Mouse (Mus musculus) hindbrain, postnatal 0 days (tissue): Measurements from ENCODE around the gene Mrtfb. TPM values are rescaled to one million over a fixed set of nuclear protein-coding genes. Genes with fewer than 3 reads are reported as not detected.

ENCODE experiments used
- ATAC-seq: fragments of 200-750 bp; cut with Nextera tagmentation; 2 replicates; pipeline ENCODE4 v1.8.0; 2017; ENCODE audit warnings: mild to moderate bottlenecking, moderate TSS enrichment, moderate library complexity
- DNase-seq: peaks from one replicate; pipeline ENCODE4 v3.0.0-alpha.2; 2015; ENCODE audit warnings: low spot score
- H3K27ac ChIP-seq: fragments of 300-500 bp; sonication (generic); 2 replicates; pipeline ENCODE4 v1.5.1; 2014; ENCODE audit warnings: mild to moderate bottlenecking
- H3K27me3 ChIP-seq: fragments of 300-500 bp; sonication (generic); 2 replicates; pipeline ENCODE4 v1.6.1; 2014; ENCODE audit warnings: low read length, mixed read lengths; ENCODE audit not compliant: insufficient read depth
- H3K36me3 ChIP-seq: fragments of 300-500 bp; sonication (generic); 2 replicates; pipeline ENCODE4 v1.6.1; 2014; ENCODE audit warnings: low read length, mixed read lengths; ENCODE audit not compliant: insufficient read depth
- H3K4me1 ChIP-seq: fragments of 300-500 bp; sonication (generic); 2 replicates; pipeline ENCODE4 v1.6.1; 2014; ENCODE audit warnings: antibody characterized with exemption, low read length, mixed read lengths; ENCODE audit not compliant: insufficient read depth
- H3K4me2 ChIP-seq: fragments of 300-500 bp; sonication (generic); 2 replicates; pipeline ENCODE4 v1.6.1; 2014; ENCODE audit warnings: low read depth, mild to moderate bottlenecking, low read length, moderate library complexity, mixed read lengths
- H3K4me3 ChIP-seq: fragments of 300-500 bp; sonication (generic); 2 replicates; pipeline ENCODE4 v1.5.1; 2014; ENCODE audit warnings: low read length
- H3K9ac ChIP-seq: fragments of 300-500 bp; sonication (generic); replicated peaks from 2 replicates; pipeline ENCODE4 v1.6.1; 2014; ENCODE audit warnings: mild to moderate bottlenecking, low read length, moderate library complexity, mixed read lengths
- H3K9me3 ChIP-seq: fragments of 300-500 bp; sonication (generic); 2 replicates; pipeline ENCODE4 v1.6.1; 2016; ENCODE audit warnings: low read length, mixed read lengths
- CTCF ChIP-seq: IDR thresholded peaks from 2 replicates; pipeline ENCODE4 v1.5.1; 2016; ENCODE audit warnings: antibody characterized with exemption, control low read depth, low read depth
- WGBS: fragments of 180-500 bp; shearing (Covaris S2); extraction: QIAGEN DNeasy Blood & Tissue Kit; methylation state at CpG from one replicate; pipeline ENCODE4 v1.1.7; 2014; 5-methylcytosine and 5-hydroxymethylcytosine counted together
- polyA plus RNA-seq: library from polyadenylated mRNA; unstranded; fragments of >200 nt; fragmentation: Nextera tagmentation; extraction: Ambion mirVana; gene quantifications from 2 replicates; pipeline ENCODE4 v1.2.1, GENCODE M21; 2015
- total RNA-seq: library from RNA; depleted of rRNA; stranded (reverse); fragments of >200 nt; gene quantifications from 2 replicates; pipeline ENCODE4 v1.2.3, GENCODE M21; 2014

Gene Mrtfb
- total and polyA plus RNA-seq, 2 experiments from 2014 or later: 11.5 to 20.0 TPM

DNA sequence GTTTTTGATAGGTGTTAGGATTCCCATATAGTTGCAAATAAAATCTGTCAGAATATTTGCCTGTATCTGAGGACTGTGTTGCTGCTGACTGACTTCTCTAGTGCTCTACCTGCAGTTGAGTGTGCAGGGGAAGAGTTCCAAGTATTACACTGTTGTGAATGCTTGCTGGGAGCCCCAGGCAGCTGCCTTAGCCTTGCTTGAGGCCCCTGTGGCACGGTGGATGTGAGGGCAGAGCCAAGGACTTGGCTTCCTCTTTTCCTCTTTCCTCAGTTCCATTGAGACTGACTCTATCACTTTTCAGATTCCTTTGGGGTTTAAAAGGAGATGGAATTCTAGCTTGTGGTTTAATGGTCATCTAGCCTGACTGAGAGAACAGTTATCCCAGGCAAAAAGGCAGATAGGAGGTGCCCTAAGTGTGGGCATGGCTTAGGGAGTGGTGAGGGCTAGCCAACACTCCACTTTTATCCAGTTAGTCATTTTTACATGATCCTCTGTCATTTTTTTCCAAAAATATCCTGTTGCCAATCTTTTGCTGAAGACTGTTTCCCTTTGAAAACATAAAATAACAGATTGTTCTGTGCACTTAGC lies 53.9 kb downstream of the Mrtfb start:
- Histone ChIP-seq H3K36me3 (no peaks in the 10 kb centered on the region), H3K4me2 (no peak overlapping the region), H3K9me3 (no peaks in the 10 kb centered on the region), H3K4me3 (no peak overlapping the region), H3K4me1 (no peaks in the 10 kb centered on the region), H3K9ac (no peak overlapping the region), H3K27me3 (no peaks in the 10 kb centered on the region), H3K27ac (no peak overlapping the region)
- WGBS: 32% methylated on average over 1 of the region's 1 CpGs
- ATAC-seq: no peak
- TF ChIP-seq CTCF: no peak
- no peak for DNase-seq

DNA sequence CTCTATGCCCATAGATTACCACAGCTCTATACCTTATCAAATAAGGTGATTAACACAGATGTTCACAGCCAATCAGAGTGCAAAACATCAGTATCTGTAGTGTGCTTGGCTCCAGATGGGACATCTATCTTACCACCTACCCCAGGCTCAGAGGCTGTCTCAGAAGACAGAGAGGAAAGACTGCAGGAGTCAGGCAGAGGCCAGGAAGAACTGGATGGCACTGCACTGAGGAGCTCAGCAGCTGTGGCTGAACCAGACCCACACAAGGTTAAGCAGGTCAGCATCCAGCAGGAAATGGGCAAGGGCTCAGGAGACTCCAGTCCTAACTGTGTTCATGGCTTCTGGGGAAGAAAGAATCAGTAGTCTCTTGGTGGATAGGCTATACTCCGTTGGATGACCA lies 55.1 kb downstream of the Mrtfb start:
- H3K4me1 ChIP-seq: no peaks in the 10 kb centered on the region
- 86% methylated on average over 1 of the region's 1 CpGs for WGBS
- H3K4me3 ChIP-seq: no peak overlapping the region
- H3K9ac ChIP-seq: no peak overlapping the region
- no peaks in the 10 kb centered on the region for H3K27me3 ChIP-seq
- TF ChIP-seq CTCF: no peak
- H3K27ac ChIP-seq: no peak overlapping the region
- DNase-seq (no peak), ATAC-seq (no peak)
- H3K9me3 ChIP-seq: no peaks in the 10 kb centered on the region
- no peaks in the 10 kb centered on the region for H3K36me3 ChIP-seq
- no peak overlapping the region for H3K4me2 ChIP-seq

DNA sequence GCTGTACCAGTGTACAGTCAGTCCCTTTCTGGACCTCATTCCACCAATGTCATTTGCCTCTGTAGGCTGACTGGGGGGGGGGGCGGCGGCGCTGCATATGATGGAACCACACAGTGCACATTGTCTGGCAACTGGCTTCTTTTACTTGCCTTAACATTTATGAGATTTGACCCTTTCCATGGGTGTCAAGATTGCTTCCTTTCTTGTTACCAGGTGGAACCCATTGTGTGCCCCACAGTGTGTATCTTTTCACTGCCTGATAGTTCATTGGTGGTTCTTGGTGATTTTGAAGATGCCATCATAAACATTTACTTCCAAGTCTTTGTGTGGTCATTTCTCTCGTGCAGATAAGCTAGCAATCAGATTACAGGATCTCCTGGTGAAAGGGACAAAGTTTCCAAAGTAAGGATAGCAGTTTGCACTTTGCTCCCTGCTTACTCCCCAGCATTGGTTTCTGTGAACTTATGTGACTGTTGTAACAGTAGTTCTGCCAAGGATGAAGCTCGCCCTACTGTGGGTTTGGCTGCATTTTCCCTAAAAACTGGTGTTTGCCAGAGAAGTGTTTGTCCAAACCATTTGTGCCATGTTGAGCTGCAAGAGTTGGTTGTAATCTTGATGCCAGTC lies 56.9 kb downstream of the Mrtfb start:
- no peak for TF ChIP-seq CTCF
- Histone ChIP-seq H3K27ac (no peak overlapping the region), H3K4me2 (no peak overlapping the region), H3K9me3 (no peaks in the 10 kb centered on the region), H3K4me1 (no peaks in the 10 kb centered on the region), H3K27me3 (no peaks in the 10 kb centered on the region), H3K4me3 (no peak overlapping the region), H3K36me3 (no peaks in the 10 kb centered on the region), H3K9ac (no peak overlapping the region)
- no peak for ATAC-seq
- WGBS: 90% methylated on average over 5 of the region's 5 CpGs
- no peak for DNase-seq

DNA sequence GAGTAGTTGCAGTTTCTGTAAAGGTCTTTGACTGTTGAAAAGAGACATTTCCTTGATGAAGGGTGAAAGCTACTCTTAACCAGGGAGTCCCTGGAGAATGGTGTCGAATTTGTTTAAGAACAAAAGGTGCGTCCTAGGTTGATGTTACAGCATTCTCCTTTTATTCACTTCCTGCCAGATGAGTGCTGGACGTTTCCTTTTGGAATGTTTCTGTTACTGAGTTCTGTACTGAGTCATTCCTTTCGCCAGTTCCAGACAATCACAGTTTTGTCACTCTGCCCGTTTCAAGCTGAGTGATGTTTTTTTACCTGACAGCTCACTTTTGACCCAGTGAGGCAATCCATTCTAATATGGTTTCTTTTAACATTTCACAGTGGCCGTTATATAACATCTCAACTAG lies 67.5 kb downstream of the Mrtfb start:
- no peak for TF ChIP-seq CTCF
- ATAC-seq (no peak), DNase-seq (no peak)
- H3K27me3 ChIP-seq: no peaks in the 10 kb centered on the region
- H3K4me2 ChIP-seq: no peak overlapping the region
- H3K9me3 ChIP-seq: no peaks in the 10 kb centered on the region
- H3K4me1 ChIP-seq: no peaks in the 10 kb centered on the region
- no peak overlapping the region for H3K4me3 ChIP-seq
- H3K36me3 ChIP-seq: no peaks in the 10 kb centered on the region
- H3K9ac ChIP-seq: no peak overlapping the region
- no peak overlapping the region for H3K27ac ChIP-seq
- 36% methylated on average over 6 of the region's 6 CpGs for WGBS

DNA sequence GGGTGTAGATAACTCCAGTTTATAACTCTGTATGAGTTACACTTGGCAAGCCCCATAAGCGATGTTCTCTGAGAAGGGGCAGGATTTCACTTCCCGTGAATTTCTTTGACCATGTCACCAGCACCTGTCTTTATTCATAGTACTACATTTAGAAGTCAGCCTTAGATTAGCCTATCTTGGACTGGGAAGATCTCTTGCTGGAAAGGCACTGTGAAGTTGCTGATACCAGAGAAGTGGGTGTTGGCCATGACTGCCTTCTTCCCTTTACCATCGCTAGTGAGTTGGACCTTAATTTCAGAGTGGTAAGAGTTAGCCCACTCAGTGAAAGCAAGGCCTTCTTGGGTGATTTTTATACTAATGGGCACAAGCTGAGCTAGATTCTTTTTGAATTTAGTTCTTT lies 70.3 kb downstream of the Mrtfb start:
- Histone ChIP-seq H3K27ac (no peak overlapping the region), H3K9me3 (no peaks in the 10 kb centered on the region), H3K36me3 (no peaks in the 10 kb centered on the region), H3K9ac (no peak overlapping the region), H3K27me3 (no peaks in the 10 kb centered on the region), H3K4me3 (no peak overlapping the region), H3K4me1 (no peaks in the 10 kb centered on the region), H3K4me2 (no peak overlapping the region)
- 94% methylated on average over 3 of the region's 3 CpGs for WGBS
- ATAC-seq: no peak
- TF ChIP-seq CTCF: no peak
- no peak for DNase-seq

DNA sequence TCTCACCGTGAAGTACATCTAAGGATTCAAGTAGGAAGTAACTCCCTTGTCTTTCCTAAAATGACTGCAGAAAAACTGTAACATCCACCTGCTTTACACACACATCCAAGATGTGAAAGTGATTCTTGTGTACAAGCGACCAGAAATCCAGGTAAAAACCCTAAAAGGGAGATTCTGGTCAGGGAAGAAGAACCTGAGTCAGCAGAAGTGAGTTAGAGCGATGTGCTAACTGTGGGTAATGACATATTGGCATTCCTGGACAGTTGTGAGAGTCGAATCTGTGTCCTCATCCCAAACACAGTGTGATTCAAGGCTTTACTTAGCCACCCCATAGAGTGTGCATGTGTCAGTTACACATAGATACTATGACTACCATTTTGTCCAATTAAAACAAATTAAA lies 72.4 kb downstream of the Mrtfb start:
- TF ChIP-seq CTCF: no peak
- 83% methylated on average over 4 of the region's 4 CpGs for WGBS
- no peak overlapping the region for H3K4me3 ChIP-seq

DNA sequence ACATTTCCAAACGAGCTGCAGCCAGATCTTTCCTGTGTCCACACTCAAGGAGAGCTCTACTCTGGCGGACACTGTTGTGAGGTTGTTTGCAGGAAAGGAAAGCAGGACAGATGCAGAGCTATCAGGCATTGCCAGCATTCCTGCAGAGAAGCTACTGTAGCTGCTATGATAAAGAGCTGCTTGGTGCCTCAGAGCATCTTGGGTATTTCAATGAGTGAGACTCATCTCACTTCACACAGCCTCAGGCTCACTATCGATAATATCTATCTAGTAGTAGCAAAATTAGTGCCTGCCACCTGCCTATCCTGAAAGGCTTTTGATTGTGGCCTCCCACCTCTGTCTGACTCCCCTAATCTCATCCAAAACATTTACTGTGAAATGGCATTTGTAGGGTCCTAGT lies 73.4 kb downstream of the Mrtfb start:
- no peaks in the 10 kb centered on the region for H3K36me3 ChIP-seq

More for the DNA sequence above, 72.4 kb downstream of the Mrtfb start:
- Histone ChIP-seq H3K4me2 (no peak overlapping the region), H3K9me3 (no peaks in the 10 kb centered on the region), H3K4me1 (no peaks in the 10 kb centered on the region), H3K27me3 (no peaks in the 10 kb centered on the region), H3K9ac (no peak overlapping the region), H3K36me3 (no peaks in the 10 kb centered on the region), H3K27ac (no peak overlapping the region)
- DNase-seq (no peak), ATAC-seq (no peak)

More for the DNA sequence above, 73.4 kb downstream of the Mrtfb start:
- Histone ChIP-seq H3K9me3 (no peaks in the 10 kb centered on the region), H3K4me2 (no peak overlapping the region), H3K27me3 (no peaks in the 10 kb centered on the region), H3K4me3 (no peak overlapping the region), H3K27ac (peak overlapping the region; percentile 48; the same call in 1 of the 2 replicates), H3K9ac (no peak overlapping the region), H3K4me1 (no peaks in the 10 kb centered on the region)
- TF ChIP-seq CTCF: no peak
- WGBS: 52% methylated on average over 3 of the region's 3 CpGs
- DNase-seq: no peak
- no peak for ATAC-seq
